Mouse (Mus musculus) embryonic facial prominence, embryonic 10.5 days (tissue): Measurements from ENCODE around the gene Hpcal4. TPM values are rescaled to one million over a fixed set of nuclear protein-coding genes. Genes with fewer than 3 reads are reported as not detected.

Source experiments
- DNase-seq: peaks from one replicate; pipeline ENCODE4 v3.0.0-alpha.2; 2017; ENCODE audit warnings: low spot score
- H3K27ac ChIP-seq: fragments of 300-500 bp; sonication (generic); replicated peaks from 2 replicates; pipeline ENCODE4 v1.5.1; 2016; ENCODE audit warnings: mild to moderate bottlenecking
- H3K27me3 ChIP-seq: fragments of 300-500 bp; sonication (generic); replicated peaks from 2 replicates; pipeline ENCODE4 v1.6.1; 2016; ENCODE audit warnings: low read depth, mild to moderate bottlenecking; ENCODE audit not compliant: poor library complexity, severe bottlenecking
- H3K36me3 ChIP-seq: fragments of 300-500 bp; sonication (generic); replicated peaks from 2 replicates; pipeline ENCODE4 v1.6.1; 2016; ENCODE audit warnings: mild to moderate bottlenecking, moderate library complexity
- H3K4me1 ChIP-seq: fragments of 300-500 bp; sonication (generic); 2 replicates; pipeline ENCODE4 v1.6.1; 2016
- H3K4me3 ChIP-seq: fragments of 300-500 bp; sonication (generic); 2 replicates; pipeline ENCODE4 v1.5.1; 2016; ENCODE audit warnings: mild to moderate bottlenecking, moderate library complexity
- H3K9me3 ChIP-seq: fragments of 300-500 bp; sonication (generic); 2 replicates; pipeline ENCODE4 v1.6.1; 2016; ENCODE audit warnings: mild to moderate bottlenecking
- WGBS: fragments of 180-500 bp; shearing (Covaris S2); methylation state at CpG from one replicate; pipeline ENCODE4 v1.1.7; 2016; 5-methylcytosine and 5-hydroxymethylcytosine counted together
- polyA plus RNA-seq: library from polyadenylated mRNA; unstranded; fragments of >200 nt; fragmentation: Nextera tagmentation; extraction: Ambion mirVana; gene quantifications from 2 replicates; pipeline ENCODE4 v1.2.1, GENCODE M21; 2016

Gene Hpcal4
- polyA plus RNA-seq, 1 experiment from 2014 or later = 0.95 TPM

- DNase-seq = no peak
- Histone ChIP-seq H3K4me1 (peaks cover 7% of the 10 kb centered on the region; the same call in 1 of the 2 replicates), H3K36me3 (no peaks in the 10 kb centered on the region), H3K9me3 (no peaks in the 10 kb centered on the region), H3K27ac (no peak overlapping the region), H3K27me3 (peaks cover 27% of the 10 kb centered on the region), H3K4me3 (no peak overlapping the region)
- WGBS = 94% methylated on average over 15 of the region's 15 CpGs
Measured at GRCm38 (mm10) chr4:123164157-123164556, 18.9 kb upstream of the Hpcal4 start.

- no peak overlapping the region for H3K27ac ChIP-seq
- peaks cover 45% of the 10 kb centered on the region for H3K27me3 ChIP-seq
- H3K9me3 ChIP-seq = no peaks in the 10 kb centered on the region
- DNase-seq = no peak
- no peaks in the 10 kb centered on the region for H3K36me3 ChIP-seq
- no peaks in the 10 kb centered on the region for H3K4me1 ChIP-seq
- H3K4me3 ChIP-seq = no peak overlapping the region
Measured at GRCm38 (mm10) chr4:123171811-123172210, 11.2 kb upstream of the Hpcal4 start.

- no peaks in the 10 kb centered on the region for H3K36me3 ChIP-seq
- peaks cover 21% of the 10 kb centered on the region for H3K4me1 ChIP-seq
- DNase-seq = peak; percentile 91
- no peak overlapping the region for H3K27ac ChIP-seq
- WGBS = 10% methylated on average over 44 of the region's 44 CpGs
- peak overlapping the region; percentile 61 for H3K4me3 ChIP-seq
- peaks cover 91% of the 10 kb centered on the region for H3K27me3 ChIP-seq
- H3K9me3 ChIP-seq = no peaks in the 10 kb centered on the region
Measured at GRCm38 (mm10) chr4:123183239-123184056, 421 bp downstream of the Hpcal4 start.

- H3K4me3 ChIP-seq = no peak overlapping the region
- DNase-seq = no peak
Measured at GRCm38 (mm10) chr4:123184816-123185215, 1.8 kb downstream of the Hpcal4 start.

GRCm38 (mm10) chr4:123192336-123192735 is 9.3 kb downstream of the Hpcal4 start:
- Histone ChIP-seq H3K27me3 (peaks cover 74% of the 10 kb centered on the region), H3K36me3 (no peaks in the 10 kb centered on the region), H3K4me1 (peaks cover 3% of the 10 kb centered on the region; the same call in 1 of the 2 replicates), H3K4me3 (no peak overlapping the region), H3K27ac (no peak overlapping the region), H3K9me3 (no peaks in the 10 kb centered on the region)
- WGBS = 86% methylated on average over 11 of the region's 11 CpGs
- no peak for DNase-seq

More at GRCm38 (mm10) chr4:123184816-123185215, 1.8 kb downstream of the Hpcal4 start:
- Histone ChIP-seq H3K27me3 (peaks cover 97% of the 10 kb centered on the region), H3K36me3 (no peaks in the 10 kb centered on the region), H3K9me3 (no peaks in the 10 kb centered on the region), H3K27ac (no peak overlapping the region), H3K4me1 (peaks cover 21% of the 10 kb centered on the region)
- 47% methylated on average over 3 of the region's 3 CpGs for WGBS

- peaks cover 76% of the 10 kb centered on the region for H3K27me3 ChIP-seq
- H3K27ac ChIP-seq = no peak overlapping the region
- no peaks in the 10 kb centered on the region for H3K36me3 ChIP-seq
- WGBS = 92% methylated on average over 11 of the region's 11 CpGs
- H3K4me1 ChIP-seq = peaks cover 3% of the 10 kb centered on the region; the same call in 1 of the 2 replicates
- no peak for DNase-seq
- no peaks in the 10 kb centered on the region for H3K9me3 ChIP-seq
- no peak overlapping the region for H3K4me3 ChIP-seq
Measured at GRCm38 (mm10) chr4:123193791-123194190, 10.8 kb downstream of the Hpcal4 start.

GRCm38 (mm10) chr4:123196695-123197094 is 13.7 kb downstream of the Hpcal4 start:
- no peak for DNase-seq
- H3K27me3 ChIP-seq = peaks cover 84% of the 10 kb centered on the region

GRCm38 (mm10) chr4:123200771-123201185 is 17.8 kb downstream of the Hpcal4 start:
- WGBS = 2% methylated on average over 15 of the region's 15 CpGs
- DNase-seq = peak; percentile 84
- no peak overlapping the region for H3K27ac ChIP-seq
- H3K27me3 ChIP-seq = peaks cover 91% of the 10 kb centered on the region
- no peaks in the 10 kb centered on the region for H3K36me3 ChIP-seq
- H3K4me3 ChIP-seq = peak overlapping the region; percentile 59
- H3K9me3 ChIP-seq = no peaks in the 10 kb centered on the region
- H3K4me1 ChIP-seq = peaks cover 19% of the 10 kb centered on the region

More at GRCm38 (mm10) chr4:123196695-123197094, 13.7 kb downstream of the Hpcal4 start:
- no peak overlapping the region for H3K27ac ChIP-seq
- H3K36me3 ChIP-seq = no peaks in the 10 kb centered on the region
- H3K4me3 ChIP-seq = no peak overlapping the region
- H3K9me3 ChIP-seq = no peaks in the 10 kb centered on the region
- WGBS = 50% methylated on average over 6 of the region's 6 CpGs
- H3K4me1 ChIP-seq = peaks cover 13% of the 10 kb centered on the region

- peak; percentile 63 for DNase-seq
- no peaks in the 10 kb centered on the region for H3K9me3 ChIP-seq
- no peak within 1 kb of the TSS for H3K27ac ChIP-seq
- peaks cover 85% of the 10 kb centered on the region for H3K27me3 ChIP-seq
- no peaks in the 10 kb centered on the region for H3K36me3 ChIP-seq
- H3K4me3 ChIP-seq = peak within 1 kb of the TSS; percentile 59
- H3K4me1 ChIP-seq = peaks cover 19% of the 10 kb centered on the region
- under 1% methylated on average over 58 of the region's 58 CpGs for WGBS
Measured at GRCm38 (mm10) chr4:123201186-123202093, 18.4 kb downstream of the Hpcal4 start, which contains the start of gene Nt5c1a. Nt5c1a (plus strand) TSS chr4:123201504.

- WGBS = 7% methylated on average over 8 of the region's 8 CpGs
- Histone ChIP-seq H3K27me3 (peaks cover 84% of the 10 kb centered on the region), H3K27ac (no peak overlapping the region), H3K36me3 (no peaks in the 10 kb centered on the region), H3K9me3 (no peaks in the 10 kb centered on the region), H3K4me1 (peaks cover 16% of the 10 kb centered on the region), H3K4me3 (peak overlapping the region; percentile 59)
- no peak for DNase-seq
Measured at GRCm38 (mm10) chr4:123202094-123202420, 19.0 kb downstream of the Hpcal4 start.

GRCm38 (mm10) chr4:123207337-123207736 is 24.3 kb downstream of the Hpcal4 start:
- peaks cover 64% of the 10 kb centered on the region for H3K27me3 ChIP-seq
- no peaks in the 10 kb centered on the region for H3K4me1 ChIP-seq

GRCm38 (mm10) chr4:123210996-123211395 is 28.0 kb downstream of the Hpcal4 start:
- 56% methylated on average over 8 of the region's 8 CpGs for WGBS
- Histone ChIP-seq H3K36me3 (no peaks in the 10 kb centered on the region), H3K27ac (no peak overlapping the region), H3K27me3 (peaks cover 36% of the 10 kb centered on the region; the same call in 1 of the 2 replicates), H3K4me3 (no peak overlapping the region), H3K4me1 (peaks cover 9% of the 10 kb centered on the region; the same call in 1 of the 2 replicates), H3K9me3 (no peaks in the 10 kb centered on the region)
- DNase-seq = no peak

More at GRCm38 (mm10) chr4:123207337-123207736, 24.3 kb downstream of the Hpcal4 start:
- 79% methylated on average over 5 of the region's 5 CpGs for WGBS
- no peaks in the 10 kb centered on the region for H3K36me3 ChIP-seq
- DNase-seq = no peak
- H3K9me3 ChIP-seq = no peaks in the 10 kb centered on the region
- no peak overlapping the region for H3K4me3 ChIP-seq
- H3K27ac ChIP-seq = no peak overlapping the region
